13 mouse cellular contexts compared by ENCODE assay signal in the genomic region with DNA sequence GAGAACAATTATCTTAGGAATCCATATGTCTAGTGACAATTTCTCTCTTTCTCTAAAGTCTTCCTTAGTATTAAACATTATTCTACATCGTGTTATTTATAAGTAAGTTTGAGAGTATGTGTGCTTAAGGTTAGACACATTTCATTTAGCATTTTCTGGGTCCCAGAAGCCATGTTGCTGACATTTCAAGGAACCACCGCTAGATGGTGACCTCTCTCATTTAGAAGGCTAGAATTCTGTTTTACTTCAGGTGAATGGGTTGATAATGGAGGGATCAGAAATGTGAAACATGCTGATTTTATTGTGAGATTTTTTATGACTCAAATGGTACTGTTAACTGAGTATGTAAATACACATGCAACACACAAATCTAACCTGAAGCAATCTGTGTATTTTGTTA.
A peak's percentile ranks its signal among the peaks of the same experiment; 100 is the strongest.
DNase-seq lines count a peak whose midpoint lies in the region; ATAC-seq and TF ChIP-seq lines count a peak whose summit lies in the region.
"Had no signal": no experiment of that assay in that cellular context is flagged by ENCODE, and none has a peak within 500 bp of the region (broad histone marks: within the 10 kb centered on the region; RNA-seq: fewer than 3 reads in every experiment).

No protein-coding gene starts in this region.

- H3K27me3 ChIP-seq in Patski, result no peaks in the 10 kb centered on the region
- H3K27me3 ChIP-seq in hindbrain, embryonic 10.5 days (ENCODE audit: insufficient read depth, poor library complexity, severe bottlenecking), result no peaks in the 10 kb centered on the region
- H3K27me3 ChIP-seq in midbrain, embryonic 11.5 days (ENCODE audit: control insufficient read depth, insufficient read depth, low read length), result no peaks in the 10 kb centered on the region
- H3K27me3 ChIP-seq: embryonic facial prominence, embryonic 12.5 days; heart, embryonic 12.5 days; lung, embryonic 15.5 days had no signal

- H3K36me3 ChIP-seq in hindbrain, embryonic 10.5 days, result no peaks in the 10 kb centered on the region
- no peaks in the 10 kb centered on the region for H3K36me3 ChIP-seq in midbrain, embryonic 11.5 days (ENCODE audit: control insufficient read depth, insufficient read depth, low read length)
- H3K36me3 ChIP-seq: embryonic facial prominence, embryonic 12.5 days; heart, embryonic 12.5 days; lung, embryonic 15.5 days had no signal

- intact Hi-C loops in heart, postnatal 10 days (cut with DNase I), result no loop called here
- intact Hi-C loops in heart, postnatal 25 days (cut with DNase I), result no loop called here

- in situ Hi-C loops in Patski (cut with MboI; ENCODE audit: low pct_unique_long_range_greater_than_20kb), result no loop called here

- WGBS in hindbrain, embryonic 10.5 days, result 5% methylated on average over 2 of the region's 2 CpGs
- 15% methylated on average over 2 of the region's 2 CpGs for WGBS in midbrain, embryonic 11.5 days

- POLR2A ChIA-PET in Patski (lab: Charles Lee), result interaction anchor here (0.6 kb wide), 1 partner anchor 275 kb away, joined by 3 read pairs; no protein-coding TSS in a partner anchor

- no peaks in the 10 kb centered on the region for H3K4me1 ChIP-seq in hindbrain, embryonic 10.5 days (replicated peaks)
- no peaks in the 10 kb centered on the region for H3K4me1 ChIP-seq in midbrain, embryonic 11.5 days (ENCODE audit: control insufficient read depth, insufficient read depth, low read length)
- H3K4me1 ChIP-seq: embryonic facial prominence, embryonic 12.5 days; heart, embryonic 12.5 days; lung, embryonic 15.5 days had no signal

- peak; percentile 5 to 7 for DNase-seq in heart, postnatal 10 days
- no peak for DNase-seq in heart, postnatal 25 days (ENCODE audit: low spot score)
- DNase-seq in lung, postnatal 36 days, result peak; percentile 12
- DNase-seq in lung, postnatal 10 days, result no peak
- no peak for DNase-seq in Patski (ENCODE audit: low read depth, low spot score)
- peak; percentile 31 to 35 for DNase-seq in kidney, postnatal 4 days
- no peak for DNase-seq in hindbrain, embryonic 10.5 days (ENCODE audit: low spot score)
- no peak for DNase-seq in midbrain, embryonic 11.5 days (ENCODE audit: low spot score, missing footprints)
- DNase-seq: layer of hippocampus, adult 9-11 months; thymus, adult 2 months had no signal

- ATAC-seq in Patski, result no peak
- ATAC-seq in midbrain, embryonic 11.5 days (ENCODE audit: low FRiP score), result no peak

- peak; percentile 54 for TF ChIP-seq CTCF in Patski (IDR thresholded peaks at IDR 0.05)

- no peaks in the 10 kb centered on the region for H3K9me3 ChIP-seq in hindbrain, embryonic 10.5 days
- no peaks in the 10 kb centered on the region for H3K9me3 ChIP-seq in midbrain, embryonic 11.5 days (ENCODE audit: control insufficient read depth, low read length)
- H3K9me3 ChIP-seq: embryonic facial prominence, embryonic 12.5 days; heart, embryonic 12.5 days; lung, embryonic 15.5 days had no signal

- no peak overlapping the region for H3K9ac ChIP-seq in midbrain, embryonic 11.5 days (ENCODE audit: low read length)
- H3K9ac ChIP-seq: embryonic facial prominence, embryonic 12.5 days; heart, embryonic 12.5 days; lung, embryonic 15.5 days had no signal

- H3K27ac ChIP-seq in hindbrain, embryonic 10.5 days, result no peak overlapping the region
- H3K27ac ChIP-seq in midbrain, embryonic 11.5 days (ENCODE audit: low read depth, low read length), result no peak overlapping the region
- H3K27ac ChIP-seq: embryonic facial prominence, embryonic 12.5 days; lung, embryonic 15.5 days had no signal

- no peak overlapping the region for H3K4me2 ChIP-seq in midbrain, embryonic 11.5 days
- H3K4me2 ChIP-seq: embryonic facial prominence, embryonic 12.5 days; heart, embryonic 12.5 days; lung, embryonic 15.5 days had no signal

- CTCF ChIA-PET in Patski (lab: Charles Lee), result no interaction called here

- no peak overlapping the region for H3K4me3 ChIP-seq in hindbrain, embryonic 10.5 days
- no peak overlapping the region for H3K4me3 ChIP-seq in midbrain, embryonic 11.5 days (ENCODE audit: low read depth, low read length)
- H3K4me3 ChIP-seq: embryonic facial prominence, embryonic 12.5 days; heart, embryonic 12.5 days; lung, embryonic 15.5 days had no signal

Comparison
In these comparisons a context has a peak if more than half of its experiments do, and no peak if none do; other contexts are left out.
1. DNase-seq: peak in heart, postnatal 10 days (2 of 2), lung, postnatal 36 days (single experiment) and kidney, postnatal 4 days (2 of 2); none in heart, postnatal 25 days (single experiment), lung, postnatal 10 days (single experiment), Patski (single experiment), hindbrain, embryonic 10.5 days (single experiment) and midbrain, embryonic 11.5 days (single experiment).